Mouse (Mus musculus): ENCODE data around the gene Crxos.

- TF ChIP-seq GATA1 (IDR thresholded peaks at IDR 0.05; ENCODE audit: low read length) (no peak), TAL1 (IDR thresholded peaks at IDR 0.05; ENCODE audit: low read length) (no peak)
These were observed 55.1 kb downstream of the Crxos start for GRCm38 (mm10) chr7:15937491-15937890.

Data from erythroblast, embryonic 14.5 days (primary cell).